Mouse (Mus musculus) brain, embryonic 14.5 days (tissue): ENCODE measurements around the gene Pelp1.

Experiments used
- CTCF ChIP-seq: fragments of 200-500 bp; IDR thresholded peaks from 2 replicates; pipeline ENCODE4 v1.5.1; 2012; ENCODE audit warnings: inconsistent platforms, mild to moderate bottlenecking, moderate library complexity, borderline replicate concordance; ENCODE audit not compliant: insufficient read depth, insufficient read length; ENCODE audit errors: extremely low read depth
- POLR2A ChIP-seq: fragments of 200-500 bp; IDR thresholded peaks from 2 replicates; pipeline ENCODE4 v1.6.1; 2012; ENCODE audit warnings: mild to moderate bottlenecking, inconsistent platforms, borderline replicate concordance; ENCODE audit not compliant: poor library complexity, insufficient read depth, insufficient read length, severe bottlenecking; ENCODE audit errors: extremely low read depth

DNA sequence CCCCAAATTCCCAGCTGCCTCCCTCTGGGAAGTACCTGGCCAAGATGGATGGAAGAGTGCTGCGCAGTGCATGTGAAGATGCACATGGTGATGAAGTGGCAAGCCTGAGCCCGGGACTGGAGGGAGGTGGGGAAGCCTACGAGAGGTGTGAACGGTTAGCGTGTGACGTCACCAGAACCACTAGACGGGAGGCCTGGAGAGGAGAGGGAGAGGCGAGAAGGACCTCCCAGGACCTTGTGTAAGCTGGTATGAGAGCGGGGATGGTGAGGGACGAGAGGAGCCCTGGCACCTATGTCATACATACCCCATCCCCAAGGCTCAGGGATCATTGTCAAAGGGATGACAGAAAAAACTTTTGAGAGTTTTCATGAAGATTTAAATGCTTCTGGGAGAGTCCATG is 64.8 kb downstream of the Pelp1 start:
- no peak for TF ChIP-seq CTCF
- TF ChIP-seq POLR2A = no peak
